ENCODE assay signal across 8 mouse cellular contexts in the genomic region with DNA sequence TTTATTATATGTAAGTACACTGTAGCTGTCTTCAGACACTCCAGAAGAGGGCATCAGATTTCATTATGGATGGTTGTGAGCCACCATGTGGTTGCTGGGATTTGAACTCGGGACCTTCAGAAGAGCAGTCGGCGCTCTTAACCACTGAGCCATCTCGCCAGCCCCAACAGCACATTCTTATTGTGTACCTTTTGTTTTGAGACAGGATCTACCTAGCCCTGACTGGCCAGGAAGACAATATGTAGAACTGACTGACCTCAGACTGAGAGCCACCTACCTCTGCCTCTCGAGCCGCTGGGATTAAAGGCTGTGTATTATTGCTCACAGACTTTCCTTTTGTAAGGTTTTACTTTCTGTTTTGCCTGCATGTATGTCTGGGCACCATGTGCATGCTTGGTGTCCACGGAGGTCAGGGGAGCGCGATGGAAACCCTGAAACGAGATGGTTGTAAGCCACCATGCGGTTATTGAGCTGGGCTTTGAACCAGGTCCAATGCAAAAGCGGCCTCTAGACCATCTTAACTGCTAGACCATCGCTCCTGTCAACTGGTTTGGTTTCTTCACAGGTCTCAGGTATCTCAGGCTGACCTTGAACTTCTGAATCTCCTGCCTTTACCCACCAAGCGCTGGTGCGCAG. TPM values are rescaled to one million over a fixed set of nuclear protein-coding genes. Genes with fewer than 3 reads are reported as not detected.
A peak's percentile ranks its signal among the peaks of the same experiment; 100 is the strongest.
DNase-seq lines count a peak whose midpoint lies in the region; ATAC-seq and TF ChIP-seq lines count a peak whose summit lies in the region.

No protein-coding gene starts in this region.

- peaks cover 5 to 22% of the 10 kb centered on the region in 2 experiments for H3K36me3 ChIP-seq in MEL (ENCODE audit: control insufficient read depth in 1 of 2, insufficient read depth in 2 of 2, low read length in 2 of 2)
- peaks cover 19% of the 10 kb centered on the region for H3K36me3 ChIP-seq in erythroblast, embryonic 14.5 days (ENCODE audit: control insufficient read depth)
- peaks cover 7% of the 10 kb centered on the region for H3K36me3 ChIP-seq in limb, embryonic 13.5 days
- peaks cover 4% of the 10 kb centered on the region; the same call in 1 of the 2 replicates for H3K36me3 ChIP-seq in neural tube, embryonic 14.5 days (ENCODE audit: control insufficient read depth, insufficient read depth, low read length)

- peaks cover 34% of the 10 kb centered on the region for H3K79me2 ChIP-seq in MEL (ENCODE audit: control insufficient read depth, insufficient read depth, low read length, poor library complexity)

- TF ChIP-seq POLR2A in MEL (IDR thresholded peaks at IDR 0.05; ENCODE audit: control insufficient read depth in 1 of 2, insufficient read depth in 1 of 2, low read depth in 1 of 2, low read length in 2 of 2, poor library complexity in 1 of 2): no peak

- DNase-seq in layer of hippocampus, adult 11-12 months (ENCODE audit: low spot score): peak; percentile 37
- no peak for DNase-seq in layer of hippocampus, adult 18-20 months (ENCODE audit: low spot score in 2 of 2)
- DNase-seq in MEL (ENCODE audit: low read depth, low spot score): peak; percentile 60
- no peak for DNase-seq in layer of hippocampus, adult 8-10 months (ENCODE audit: low spot score in 2 of 2)
- DNase-seq in spleen, postnatal 36 days (ENCODE audit: low spot score in 2 of 2): no peak

- peak overlapping the region; percentile 80 for H3K27ac ChIP-seq in MEL (ENCODE audit: control insufficient read depth, low read depth, low read length)
- H3K27ac ChIP-seq in limb, embryonic 13.5 days: peak overlapping the region; percentile 94
- H3K27ac ChIP-seq in neural tube, embryonic 14.5 days (ENCODE audit: low read depth, low read length): peak overlapping the region; percentile 95

- H3K4me1 ChIP-seq in MEL (ENCODE audit: control insufficient read depth in 1 of 2, insufficient read depth in 2 of 2, low read length in 2 of 2): peaks cover 4 to 9% of the 10 kb centered on the region in 2 experiments; a peak in 3 of 4 replicates
- H3K4me1 ChIP-seq in erythroblast, embryonic 14.5 days (ENCODE audit: control insufficient read depth): peaks cover 40% of the 10 kb centered on the region
- H3K4me1 ChIP-seq in limb, embryonic 13.5 days: peaks cover 15% of the 10 kb centered on the region
- H3K4me1 ChIP-seq in neural tube, embryonic 14.5 days (ENCODE audit: control insufficient read depth, insufficient read depth, low read length): peaks cover 8% of the 10 kb centered on the region; the same call in 1 of the 2 replicates

- H3K9ac ChIP-seq in MEL (ENCODE audit: control insufficient read depth, low read depth, low read length, poor library complexity, severe bottlenecking): peak overlapping the region; percentile 85
- peak overlapping the region; percentile 73 for H3K9ac ChIP-seq in limb, embryonic 13.5 days
- H3K9ac ChIP-seq in neural tube, embryonic 14.5 days (replicated peaks; ENCODE audit: low read depth, low read length): peak overlapping the region; percentile 98

- peak overlapping the region; percentile 63 to 66 for H3K4me3 ChIP-seq in MEL (ENCODE audit: control insufficient read depth in 1 of 2, insufficient read depth in 1 of 2, low read depth in 2 of 2, low read length in 2 of 2)
- H3K4me3 ChIP-seq in erythroblast, embryonic 14.5 days (replicated peaks): peak overlapping the region; percentile 72
- peak overlapping the region; percentile 88 for H3K4me3 ChIP-seq in limb, embryonic 13.5 days
- peak overlapping the region; percentile 91 for H3K4me3 ChIP-seq in neural tube, embryonic 14.5 days (ENCODE audit: low read depth, low read length)

- no peak for ATAC-seq in limb, embryonic 13.5 days (ENCODE audit: low FRiP score, low read depth)
- 0 out of 2 replicates have a peak, but pooled peaks have one; percentile 1 for ATAC-seq in neural tube, embryonic 14.5 days (ENCODE audit: low read depth)

- WGBS in limb, embryonic 13.5 days: 71% methylated on average over 15 of the region's 15 CpGs
- 69% methylated on average over 15 of the region's 15 CpGs for WGBS in neural tube, embryonic 14.5 days

- no peaks in the 10 kb centered on the region for H3K9me3 ChIP-seq in MEL (replicated peaks; ENCODE audit: insufficient read depth, low read length)
- H3K9me3 ChIP-seq in erythroblast, embryonic 14.5 days (ENCODE audit: control insufficient read depth, low read length): peaks cover 2% of the 10 kb centered on the region; the same call in 1 of the 2 replicates
- no peaks in the 10 kb centered on the region for H3K9me3 ChIP-seq in limb, embryonic 13.5 days
- no peaks in the 10 kb centered on the region for H3K9me3 ChIP-seq in neural tube, embryonic 14.5 days (ENCODE audit: control insufficient read depth, low read length)

- no peak for TF ChIP-seq EP300 in MEL (IDR thresholded peaks at IDR 0.05; ENCODE audit: low read depth in 1 of 2, low read length in 2 of 2)

- H3K27me3 ChIP-seq in MEL (ENCODE audit: control insufficient read depth in 1 of 2, insufficient read depth in 2 of 2, low read length in 2 of 2): no peaks in the 10 kb centered on the region
- no peaks in the 10 kb centered on the region for H3K27me3 ChIP-seq in erythroblast, embryonic 14.5 days (ENCODE audit: control insufficient read depth)
- no peaks in the 10 kb centered on the region for H3K27me3 ChIP-seq in limb, embryonic 13.5 days
- H3K27me3 ChIP-seq in neural tube, embryonic 14.5 days (ENCODE audit: control insufficient read depth, insufficient read depth, low read length): no peaks in the 10 kb centered on the region

- no peak for TF ChIP-seq RAD21 in MEL (IDR thresholded peaks at IDR 0.05; ENCODE audit: low read depth, low read length)

- TF ChIP-seq CTCF in MEL (IDR thresholded peaks at IDR 0.05 in 2 of 3, conservative IDR thresholded peaks at IDR 0.05 in 1 of 3; ENCODE audit: control insufficient read depth in 1 of 3, insufficient read depth in 1 of 3, low read depth in 2 of 3, low read length in 3 of 3, poor library complexity in 1 of 3, severe bottlenecking in 1 of 3): no peak

- H3K4me2 ChIP-seq in limb, embryonic 13.5 days (replicated peaks): peak overlapping the region; percentile 70
- peak overlapping the region; percentile 61 for H3K4me2 ChIP-seq in neural tube, embryonic 14.5 days (ENCODE audit: low read depth, low read length)

TF ChIP-seq in MEL, 35 proteins besides CTCF, POLR2A, EP300 and RAD21 (continues in another document):
- peak; percentile 45; the same call in 1 of the 2 replicates for TF ChIP-seq MAFK (IDR thresholded peaks at IDR 0.05; ENCODE audit: borderline replicate concordance, low read depth, low read length)
- TF ChIP-seq MYC (IDR thresholded peaks at IDR 0.05; ENCODE audit: low read depth, low read length): 0 out of 2 replicates have a peak, but pooled peaks have one; percentile 2

RNA-seq across cellular contexts. Expression of a gene that starts 0.8 kb away (rescaled TPM):
- 100 to 1,000 TPM in 1 of 2 experiments, 10 to 100 TPM in 1; 98.6 to 100 TPM for total RNA-seq in layer of hippocampus, adult 18-20 months (2021)
- 32.0 and 32.4 TPM in 2 replicates for total RNA-seq in MEL (2012; rRNA removed)
- polyA plus RNA-seq in MEL (2012; ENCODE audit: insufficient read depth in 1 of 2, insufficient read length in 2 of 2, low read depth in 1 of 2, low replicate concordance in 2 of 2, missing spikeins in 1 of 2): 10 to 100 TPM; 34.3 to 70.7 TPM
- 1.1 and 1.8 TPM in 2 replicates for polyA plus RNA-seq in erythroblast, embryonic 14.5 days (2012)
- 82.4 and 84.1 TPM in 2 replicates for polyA plus RNA-seq in limb, embryonic 13.5 days (2015; fragmentation: Nextera tagmentation; extraction: Ambion mirVana)
- 64.9 and 82.9 TPM in 2 replicates for polyA plus RNA-seq in neural tube, embryonic 14.5 days (2014; fragmentation: Nextera tagmentation; extraction: Ambion mirVana)
- total RNA-seq in layer of hippocampus, adult 8-10 months (2022): 100 to 1,000 TPM in 3 of 4 experiments, 10 to 100 TPM in 1; 96.7 to 159 (median 122) TPM

RNA-seq across cellular contexts. Expression of a gene that starts 8.1 kb away (rescaled TPM):
- total RNA-seq in layer of hippocampus, adult 18-20 months (2021): 10 to 100 TPM; 73.7 to 82.6 TPM
- 37.4 and 47.8 TPM in 2 replicates for total RNA-seq in MEL (2012; rRNA removed)
- 10 to 100 TPM in 1 of 2 experiments, not detected in 1; 48.5 TPM for polyA plus RNA-seq in MEL (2012; ENCODE audit: insufficient read depth in 1 of 2, insufficient read length in 2 of 2, low read depth in 1 of 2, low replicate concordance in 2 of 2, missing spikeins in 1 of 2)
- 1.8 and 3.0 TPM in 2 replicates for polyA plus RNA-seq in erythroblast, embryonic 14.5 days (2012)
- polyA plus RNA-seq in limb, embryonic 13.5 days (2015; fragmentation: Nextera tagmentation; extraction: Ambion mirVana): 128 and 142 TPM in 2 replicates
- polyA plus RNA-seq in neural tube, embryonic 14.5 days (2014; fragmentation: Nextera tagmentation; extraction: Ambion mirVana): 194 and 208 TPM in 2 replicates
- 10 to 100 TPM; 64.8 to 73.8 (median 69.7) TPM for total RNA-seq in layer of hippocampus, adult 8-10 months (2022)

RNA-seq across cellular contexts. Expression of a gene that starts 12.9 kb away (rescaled TPM):
- 10 to 100 TPM; 28.7 to 33.4 TPM for total RNA-seq in layer of hippocampus, adult 18-20 months (2021)
- 5.9 and 6.6 TPM in 2 replicates for total RNA-seq in MEL (2012; rRNA removed)
- 10 to 100 TPM in 1 of 2 experiments, not detected in 1; 10.9 TPM for polyA plus RNA-seq in MEL (2012; ENCODE audit: insufficient read depth in 1 of 2, insufficient read length in 2 of 2, low read depth in 1 of 2, low replicate concordance in 2 of 2, missing spikeins in 1 of 2)
- 0.28 and 0.31 TPM in 2 replicates for polyA plus RNA-seq in erythroblast, embryonic 14.5 days (2012)
- polyA plus RNA-seq in limb, embryonic 13.5 days (2015; fragmentation: Nextera tagmentation; extraction: Ambion mirVana): 13.4 and 15.4 TPM in 2 replicates
- polyA plus RNA-seq in neural tube, embryonic 14.5 days (2014; fragmentation: Nextera tagmentation; extraction: Ambion mirVana): 18.1 and 19.8 TPM in 2 replicates
- total RNA-seq in layer of hippocampus, adult 8-10 months (2022): 10 to 100 TPM; 22.7 to 34.7 (median 29.1) TPM

RNA-seq across cellular contexts. Expression of a gene that starts 40.9 kb away (rescaled TPM):
- total RNA-seq in layer of hippocampus, adult 18-20 months (2021): 100 to 1,000 TPM in 1 of 2 experiments, 10 to 100 TPM in 1; 98.6 to 102 TPM
- 0.12 TPM in 1 of 2 replicates, not detected in the other for total RNA-seq in MEL (2012; rRNA removed)
- polyA plus RNA-seq in MEL (2012; ENCODE audit: insufficient read depth in 1 of 2, insufficient read length in 2 of 2, low read depth in 1 of 2, low replicate concordance in 2 of 2, missing spikeins in 1 of 2): under 1 TPM in 1 of 2 experiments, not detected in 1; 0.07 TPM
- 0.03 and 0.04 TPM in 2 replicates for polyA plus RNA-seq in erythroblast, embryonic 14.5 days (2012)
- 18.9 and 19.3 TPM in 2 replicates for polyA plus RNA-seq in limb, embryonic 13.5 days (2015; fragmentation: Nextera tagmentation; extraction: Ambion mirVana)
- polyA plus RNA-seq in neural tube, embryonic 14.5 days (2014; fragmentation: Nextera tagmentation; extraction: Ambion mirVana): 15.7 and 17.0 TPM in 2 replicates
- total RNA-seq in layer of hippocampus, adult 8-10 months (2022): 100 to 1,000 TPM in 2 of 4 experiments, 10 to 100 TPM in 2; 97.3 to 102 (median 99.5) TPM

RNA-seq across cellular contexts. Expression of a gene that starts 59.2 kb away (rescaled TPM):
- total RNA-seq in layer of hippocampus, adult 18-20 months (2021): 1 to 10 TPM; 4.8 to 5.6 TPM
- not detected in 2 replicates for total RNA-seq in MEL (2012; rRNA removed)
- polyA plus RNA-seq in MEL (2012; ENCODE audit: insufficient read depth in 1 of 2, insufficient read length in 2 of 2, low read depth in 1 of 2, low replicate concordance in 2 of 2, missing spikeins in 1 of 2): not detected
- polyA plus RNA-seq in erythroblast, embryonic 14.5 days (2012): not detected in 2 replicates
- polyA plus RNA-seq in limb, embryonic 13.5 days (2015; fragmentation: Nextera tagmentation; extraction: Ambion mirVana): 12.5 and 13.3 TPM in 2 replicates
- 1.7 and 2.4 TPM in 2 replicates for polyA plus RNA-seq in neural tube, embryonic 14.5 days (2014; fragmentation: Nextera tagmentation; extraction: Ambion mirVana)
- total RNA-seq in layer of hippocampus, adult 8-10 months (2022): 1 to 10 TPM; 3.5 to 5.7 (median 4.4) TPM

Comparison
In these comparisons a context has a peak if more than half of its experiments do, and no peak if none do; other contexts are left out.
1. DNase-seq: peak in layer of hippocampus, adult 11-12 months (single experiment) and MEL (single experiment); none in layer of hippocampus, adult 18-20 months (0 of 2), layer of hippocampus, adult 8-10 months (0 of 2) and spleen, postnatal 36 days (0 of 2).
2. RNA of a gene that starts 0.8 kb away (polyA plus RNA-seq): 82.4 to 84.1 TPM in limb, embryonic 13.5 days, 64.9 to 82.9 TPM in neural tube, embryonic 14.5 days and 34.3 to 70.7 TPM in MEL; 1.1 to 1.8 TPM in erythroblast, embryonic 14.5 days; every median in the first group is over 10 times any median in the second.
3. Peak in every context shown above with its lines, with median percentiles within 50 percentile points of each other: H3K27ac ChIP-seq, H3K4me3 ChIP-seq and H3K9ac ChIP-seq.